Mouse (Mus musculus): ENCODE data around the gene Ano2. TPM values are rescaled to one million over a fixed set of nuclear protein-coding genes. Genes with fewer than 3 reads are reported as not detected.

Gene Ano2
- polyA plus RNA-seq, 1 experiment = 0.04 TPM

- DNase-seq (ENCODE audit: low spot score) = no peak
Measured at GRCm38 (mm10) chr6:125914446-125914845, 224.2 kb downstream of the Ano2 start.

- no peak for DNase-seq (ENCODE audit: low spot score)
Measured at GRCm38 (mm10) chr6:125922746-125923145, 232.5 kb downstream of the Ano2 start.

GRCm38 (mm10) chr6:125924979-125925378, 234.8 kb downstream of the Ano2 start:
- DNase-seq (ENCODE audit: low spot score) = no peak

GRCm38 (mm10) chr6:125925861-125926260, 235.6 kb downstream of the Ano2 start:
- no peak for DNase-seq (ENCODE audit: low spot score)

GRCm38 (mm10) chr6:125931926-125932325, 241.7 kb downstream of the Ano2 start:
- DNase-seq (ENCODE audit: low spot score) = no peak

- no peak for DNase-seq (ENCODE audit: low spot score)
Measured at GRCm38 (mm10) chr6:125954965-125955364, 264.7 kb downstream of the Ano2 start.

- no peak for DNase-seq (ENCODE audit: low spot score)
Measured at GRCm38 (mm10) chr6:125973551-125973950, 283.3 kb downstream of the Ano2 start.

- DNase-seq (ENCODE audit: low spot score) = no peak
Measured at GRCm38 (mm10) chr6:125975788-125976465, 285.7 kb downstream of the Ano2 start.

GRCm38 (mm10) chr6:125979601-125980000, 289.4 kb downstream of the Ano2 start:
- DNase-seq (ENCODE audit: low spot score) = no peak

GRCm38 (mm10) chr6:125984050-125984449, 293.8 kb downstream of the Ano2 start:
- no peak for DNase-seq (ENCODE audit: low spot score)

- no peak for DNase-seq (ENCODE audit: low spot score)
Measured at GRCm38 (mm10) chr6:125992731-125993130, 302.5 kb downstream of the Ano2 start.

- no peak for DNase-seq (ENCODE audit: low spot score)
Measured at GRCm38 (mm10) chr6:126001797-126002196, 311.6 kb downstream of the Ano2 start.

GRCm38 (mm10) chr6:126003002-126003742, 313.0 kb downstream of the Ano2 start:
- DNase-seq (ENCODE audit: low spot score) = no peak

- no peak for DNase-seq (ENCODE audit: low spot score)
Measured at GRCm38 (mm10) chr6:126006647-126007046, 316.4 kb downstream of the Ano2 start.

- DNase-seq (ENCODE audit: low spot score) = no peak
Measured at GRCm38 (mm10) chr6:126009083-126009482, 318.9 kb downstream of the Ano2 start.

GRCm38 (mm10) chr6:126016991-126017390, 326.8 kb downstream of the Ano2 start:
- no peak for DNase-seq (ENCODE audit: low spot score)

- no peak for DNase-seq (ENCODE audit: low spot score)
Measured at GRCm38 (mm10) chr6:126018411-126018810, 328.2 kb downstream of the Ano2 start.

GRCm38 (mm10) chr6:126033693-126034402, 343.6 kb downstream of the Ano2 start:
- DNase-seq (ENCODE audit: low spot score) = no peak

- no peak for DNase-seq (ENCODE audit: low spot score)
Measured at GRCm38 (mm10) chr6:126034403-126034724, 344.1 kb downstream of the Ano2 start.

GRCm38 (mm10) chr6:126034728-126035127, 344.5 kb downstream of the Ano2 start:
- DNase-seq (ENCODE audit: low spot score) = no peak

- DNase-seq (ENCODE audit: low spot score) = no peak
Measured at GRCm38 (mm10) chr6:126035621-126036020, 345.4 kb downstream of the Ano2 start.

GRCm38 (mm10) chr6:126045931-126046330, 355.7 kb downstream of the Ano2 start:
- DNase-seq (ENCODE audit: low spot score) = no peak

GRCm38 (mm10) chr6:126048206-126048605, 358.0 kb downstream of the Ano2 start:
- DNase-seq (ENCODE audit: low spot score) = no peak

All from urinary bladder, adult 2 months (tissue).